Mouse (Mus musculus) intestine, embryonic 16.5 days (tissue): ENCODE measurements around the gene Astl. TPM values are rescaled to one million over a fixed set of nuclear protein-coding genes. Genes with fewer than 3 reads are reported as not detected.

Experiments used
- ATAC-seq: fragments of 200-750 bp; cut with Nextera tagmentation; 2 replicates; pipeline ENCODE4 v1.8.0; 2017; ENCODE audit warnings: moderate TSS enrichment, moderate library complexity
- H3K27ac ChIP-seq: fragments of 300-500 bp; sonication (generic); 2 replicates; pipeline ENCODE4 v1.5.1; 2014; ENCODE audit warnings: mild to moderate bottlenecking, low read length
- H3K27me3 ChIP-seq: fragments of 300-500 bp; sonication (generic); replicated peaks from 2 replicates; pipeline ENCODE4 v1.6.1; 2014; ENCODE audit warnings: low read length, control low read depth, mixed read lengths; ENCODE audit not compliant: control insufficient read depth, insufficient read depth
- H3K36me3 ChIP-seq: fragments of 300-500 bp; sonication (generic); 2 replicates; pipeline ENCODE4 v1.6.1; 2014; ENCODE audit warnings: low read length, control low read depth; ENCODE audit not compliant: control insufficient read depth, insufficient read depth
- H3K4me1 ChIP-seq: fragments of 300-500 bp; sonication (generic); 2 replicates; pipeline ENCODE4 v1.6.1; 2014; ENCODE audit warnings: low read length, control low read depth, mixed read lengths; ENCODE audit not compliant: control insufficient read depth, insufficient read depth
- H3K4me2 ChIP-seq: fragments of 300-500 bp; sonication (generic); 2 replicates; pipeline ENCODE4 v1.6.1; 2014; ENCODE audit warnings: low read depth, low read length, control low read depth
- H3K4me3 ChIP-seq: fragments of 300-500 bp; sonication (generic); 2 replicates; pipeline ENCODE4 v1.5.1; 2014; ENCODE audit warnings: mild to moderate bottlenecking, low read length
- H3K9ac ChIP-seq: fragments of 300-500 bp; sonication (generic); 2 replicates; pipeline ENCODE4 v1.6.1; 2014; ENCODE audit warnings: low read depth, low read length
- H3K9me3 ChIP-seq: fragments of 300-500 bp; sonication (generic); 2 replicates; pipeline ENCODE4 v1.6.1; 2016; ENCODE audit warnings: low read length, control low read depth; ENCODE audit not compliant: control insufficient read depth
- WGBS: fragments of 180-500 bp; shearing (Covaris S2); extraction: QIAGEN DNeasy Blood & Tissue Kit; methylation state at CpG from one replicate; pipeline ENCODE4 v1.1.7; 2014; 5-methylcytosine and 5-hydroxymethylcytosine counted together
- polyA plus RNA-seq: library from polyadenylated mRNA; unstranded; fragments of >200 nt; fragmentation: Nextera tagmentation; extraction: Ambion mirVana; gene quantifications from 2 replicates; pipeline ENCODE4 v1.2.1, GENCODE M21; 2015

The Astl gene
- polyA plus RNA-seq, 1 experiment from 2014 or later: not detected

GRCm38 (mm10) chr2:127318136-127318535 lies 20.3 kb upstream of the Astl start:
- no peak for ATAC-seq
- Histone ChIP-seq H3K9me3 (no peaks in the 10 kb centered on the region), H3K36me3 (no peaks in the 10 kb centered on the region), H3K4me3 (no peak overlapping the region), H3K27ac (no peak overlapping the region), H3K4me2 (no peak overlapping the region), H3K9ac (no peak overlapping the region), H3K4me1 (no peaks in the 10 kb centered on the region), H3K27me3 (no peaks in the 10 kb centered on the region)
- WGBS: 82% methylated on average over 4 of the region's 4 CpGs

- no peak overlapping the region for H3K27ac ChIP-seq
- no peak overlapping the region for H3K4me3 ChIP-seq
- WGBS: 69% methylated on average over 4 of the region's 4 CpGs
- no peaks in the 10 kb centered on the region for H3K27me3 ChIP-seq
- H3K4me1 ChIP-seq: no peaks in the 10 kb centered on the region
- ATAC-seq: no peak
- no peaks in the 10 kb centered on the region for H3K36me3 ChIP-seq
- no peak overlapping the region for H3K9ac ChIP-seq
- no peak overlapping the region for H3K4me2 ChIP-seq
- H3K9me3 ChIP-seq: no peaks in the 10 kb centered on the region
These were observed 19.4 kb upstream of the Astl start for GRCm38 (mm10) chr2:127319071-127319470.

DNA sequence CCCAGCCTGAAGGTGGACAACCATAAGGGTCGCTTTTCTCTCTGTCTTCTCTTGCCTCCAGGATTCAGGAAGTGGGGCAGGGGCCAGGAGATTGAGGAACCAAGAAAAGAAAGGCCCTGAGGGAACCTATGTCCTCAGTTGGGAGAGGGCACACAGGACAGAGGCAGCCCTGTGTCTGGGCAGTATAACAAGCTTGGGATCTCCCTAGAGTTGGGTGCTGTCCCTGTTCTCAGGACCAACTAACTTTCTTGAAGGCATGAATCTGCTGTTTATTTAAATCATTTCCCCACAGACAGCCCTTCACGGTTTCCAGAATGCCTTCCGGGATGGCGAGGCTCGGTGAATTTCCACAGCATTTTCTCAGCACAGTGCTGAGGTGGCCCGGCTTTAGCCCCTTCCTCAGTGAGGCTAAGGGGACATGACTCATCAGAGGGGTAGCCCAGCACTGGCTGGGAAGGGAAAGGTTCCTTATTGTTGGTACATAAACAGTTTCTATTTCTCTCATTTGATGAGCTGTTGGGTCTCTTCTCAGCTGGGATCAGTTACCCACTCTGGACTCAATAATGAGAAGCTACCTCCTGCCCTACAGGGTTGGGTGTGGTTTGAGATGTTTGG lies 15.7 kb upstream of the Astl start:
- WGBS: 83% methylated on average over 6 of the region's 6 CpGs
- H3K36me3 ChIP-seq: no peaks in the 10 kb centered on the region
- no peaks in the 10 kb centered on the region for H3K27me3 ChIP-seq
- ATAC-seq: no peak
- no peak overlapping the region for H3K9ac ChIP-seq
- H3K4me3 ChIP-seq: no peak overlapping the region
- H3K4me1 ChIP-seq: no peaks in the 10 kb centered on the region
- H3K4me2 ChIP-seq: no peak overlapping the region
- no peaks in the 10 kb centered on the region for H3K9me3 ChIP-seq
- H3K27ac ChIP-seq: no peak overlapping the region

DNA sequence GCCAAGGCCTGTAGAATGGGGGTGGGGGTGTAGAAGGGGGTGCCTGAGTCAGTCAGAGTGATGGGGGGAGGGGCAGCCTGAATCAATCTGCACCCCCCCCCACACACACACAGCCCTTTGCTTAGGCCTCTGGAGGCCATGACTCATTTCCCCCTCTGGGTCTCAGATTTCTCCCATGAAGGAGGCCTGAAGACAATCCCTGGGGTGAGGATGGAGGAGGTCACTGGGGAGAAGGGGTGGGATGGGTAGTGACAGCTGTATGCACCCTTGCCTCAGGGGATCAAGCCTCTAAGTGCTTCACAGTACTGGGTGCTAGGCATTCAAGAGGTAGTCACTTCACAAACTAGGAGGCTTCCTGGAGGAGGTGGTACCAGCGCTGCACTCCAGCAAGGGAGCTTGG lies 14.8 kb upstream of the Astl start:
- no peak overlapping the region for H3K27ac ChIP-seq
- H3K9ac ChIP-seq: no peak overlapping the region
- no peaks in the 10 kb centered on the region for H3K36me3 ChIP-seq
- no peak overlapping the region for H3K4me3 ChIP-seq
- 86% methylated on average over 1 of the region's 1 CpGs for WGBS
- no peaks in the 10 kb centered on the region for H3K27me3 ChIP-seq
- no peaks in the 10 kb centered on the region for H3K9me3 ChIP-seq
- no peak for ATAC-seq
- H3K4me2 ChIP-seq: no peak overlapping the region
- no peaks in the 10 kb centered on the region for H3K4me1 ChIP-seq

DNA sequence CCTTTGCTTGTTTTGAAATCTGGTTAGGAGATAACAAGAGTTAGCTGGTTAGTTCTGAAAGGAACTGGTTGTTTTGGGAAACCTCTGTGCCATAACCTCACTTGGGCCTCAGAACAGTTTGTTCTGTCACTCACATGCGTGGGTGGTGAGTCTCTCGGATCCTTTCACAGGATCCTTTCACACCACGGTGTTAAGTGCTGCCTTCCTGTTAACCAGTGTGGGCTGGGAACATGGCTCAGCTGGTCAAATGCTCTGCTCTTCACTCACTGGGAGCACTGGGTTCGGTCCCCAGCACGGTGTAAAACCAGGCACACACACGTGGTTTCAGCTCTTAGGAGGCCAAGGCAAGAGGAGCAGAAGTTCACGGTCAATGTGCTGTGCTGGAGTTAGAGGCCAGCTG lies 14.0 kb upstream of the Astl start:
- H3K36me3 ChIP-seq: no peaks in the 10 kb centered on the region
- H3K27me3 ChIP-seq: no peaks in the 10 kb centered on the region
- no peak overlapping the region for H3K4me2 ChIP-seq
- no peaks in the 10 kb centered on the region for H3K4me1 ChIP-seq
- H3K4me3 ChIP-seq: no peak overlapping the region
- no peak overlapping the region for H3K9ac ChIP-seq
- H3K27ac ChIP-seq: no peak overlapping the region
- H3K9me3 ChIP-seq: no peaks in the 10 kb centered on the region
- WGBS: 53% methylated on average over 7 of the region's 7 CpGs
- ATAC-seq: no peak

DNA sequence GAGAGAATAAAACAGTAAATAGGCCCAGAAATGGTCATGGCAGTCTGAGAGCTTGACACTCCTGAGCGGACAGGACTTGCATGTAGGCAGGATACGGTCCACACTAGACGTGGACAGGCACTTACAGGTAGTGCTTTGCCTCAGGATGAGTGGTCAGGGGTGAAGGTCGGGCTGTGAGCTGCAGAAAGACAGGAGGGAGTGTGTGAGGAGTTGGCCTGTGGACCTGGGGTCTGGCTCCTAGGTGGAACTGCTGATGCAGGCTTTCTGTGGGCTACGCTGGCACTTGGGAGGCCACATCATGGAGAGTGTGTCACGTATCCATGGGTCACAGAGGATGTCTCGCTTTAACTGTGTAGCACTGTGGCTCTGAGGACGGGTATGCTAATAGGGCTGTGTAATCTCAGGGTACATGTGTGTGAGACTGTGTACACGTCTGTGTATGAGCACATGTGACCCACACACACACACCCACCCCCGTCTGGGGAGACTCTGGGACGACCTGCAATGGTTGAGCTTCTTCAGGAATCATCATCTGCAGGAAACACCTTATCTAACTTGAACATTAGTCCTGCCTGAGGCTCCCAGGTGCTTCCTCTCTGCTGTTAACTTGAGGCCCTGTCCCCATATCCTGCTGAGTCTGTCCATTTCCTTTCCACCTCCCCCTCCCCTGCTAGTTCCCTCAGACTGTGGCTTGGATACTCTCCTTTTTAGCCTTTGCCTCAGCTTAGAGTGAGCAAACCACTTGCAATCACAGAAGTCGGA lies 10.2 kb upstream of the Astl start:
- no peaks in the 10 kb centered on the region for H3K4me1 ChIP-seq
- no peaks in the 10 kb centered on the region for H3K27me3 ChIP-seq
- H3K4me3 ChIP-seq: no peak overlapping the region
- WGBS: 71% methylated on average over 12 of the region's 12 CpGs
- no peaks in the 10 kb centered on the region for H3K9me3 ChIP-seq
- peak; percentile 40; the same call in 1 of the 2 replicates for ATAC-seq
- H3K36me3 ChIP-seq: no peaks in the 10 kb centered on the region
- no peak overlapping the region for H3K9ac ChIP-seq
- 0 out of 2 replicates have a peak overlapping the region, but pooled peaks have one; percentile 33 for H3K27ac ChIP-seq
- no peak overlapping the region for H3K4me2 ChIP-seq

GRCm38 (mm10) chr2:127332807-127333570 lies 5.5 kb upstream of the Astl start:
- H3K27ac ChIP-seq: no peak overlapping the region
- no peak overlapping the region for H3K4me2 ChIP-seq
- no peaks in the 10 kb centered on the region for H3K9me3 ChIP-seq
- H3K4me1 ChIP-seq: peaks cover 7% of the 10 kb centered on the region; the same call in 1 of the 2 replicates
- H3K9ac ChIP-seq: no peak overlapping the region
- 75% methylated on average over 14 of the region's 14 CpGs for WGBS
- H3K27me3 ChIP-seq: peaks cover 18% of the 10 kb centered on the region
- no peak for ATAC-seq
- no peaks in the 10 kb centered on the region for H3K36me3 ChIP-seq
- H3K4me3 ChIP-seq: no peak overlapping the region

- Histone ChIP-seq H3K27ac (no peak overlapping the region), H3K27me3 (peaks cover 19% of the 10 kb centered on the region), H3K9ac (no peak overlapping the region), H3K4me1 (peaks cover 7% of the 10 kb centered on the region; the same call in 1 of the 2 replicates), H3K9me3 (no peaks in the 10 kb centered on the region), H3K4me3 (no peak overlapping the region), H3K4me2 (no peak overlapping the region), H3K36me3 (no peaks in the 10 kb centered on the region)
- WGBS: 62% methylated on average over 5 of the region's 5 CpGs
- ATAC-seq: no peak
These were observed 4.4 kb upstream of the Astl start for GRCm38 (mm10) chr2:127333945-127334603.

DNA sequence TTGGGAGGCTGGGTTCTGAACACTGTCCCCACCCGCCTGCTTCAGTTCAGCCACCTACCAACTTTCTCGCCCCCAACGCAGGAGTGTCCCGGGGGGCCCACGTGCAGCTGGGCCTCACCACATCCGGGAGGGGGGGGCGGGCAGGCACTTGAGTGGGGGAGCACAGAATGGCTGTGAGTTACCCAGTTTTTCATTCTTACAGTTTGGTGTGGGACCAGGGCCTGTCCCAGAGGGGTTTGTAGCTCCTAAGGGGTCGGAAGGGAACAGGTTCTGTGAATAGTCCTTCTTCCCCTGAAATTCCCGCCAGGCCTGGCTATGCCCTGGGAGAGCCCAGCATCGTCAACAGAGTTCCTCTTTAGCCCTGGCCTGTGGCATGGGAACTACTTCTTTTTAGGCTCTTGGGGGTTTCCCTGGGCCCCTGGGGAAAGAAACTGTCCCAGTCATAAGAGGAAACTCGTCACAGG lies 3.3 kb upstream of the Astl start:
- H3K27ac ChIP-seq: no peak overlapping the region
- WGBS: 43% methylated on average over 10 of the region's 11 CpGs
- peaks cover 7% of the 10 kb centered on the region; the same call in 1 of the 2 replicates for H3K4me1 ChIP-seq
- H3K27me3 ChIP-seq: peaks cover 19% of the 10 kb centered on the region
- no peaks in the 10 kb centered on the region for H3K9me3 ChIP-seq
- no peaks in the 10 kb centered on the region for H3K36me3 ChIP-seq
- H3K4me3 ChIP-seq: no peak overlapping the region
- no peak for ATAC-seq
- no peak overlapping the region for H3K9ac ChIP-seq
- 0 out of 2 replicates have a peak overlapping the region, but pooled peaks have one; percentile 97 for H3K4me2 ChIP-seq
